Mouse (Mus musculus) kidney, embryonic 15.5 days (tissue): Measurements from ENCODE around the gene B3gntl1. TPM values are rescaled to one million over a fixed set of nuclear protein-coding genes. Genes with fewer than 3 reads are reported as not detected.

Source experiments
- ATAC-seq: fragments of 200-750 bp; cut with Nextera tagmentation; replicated peaks from 2 replicates; pipeline ENCODE4 v1.8.0; 2017; ENCODE audit warnings: moderate TSS enrichment; ENCODE audit not compliant: low FRiP score
- H3K27ac ChIP-seq: fragments of 300-500 bp; sonication (generic); 2 replicates; pipeline ENCODE4 v1.5.1; 2015; ENCODE audit warnings: mild to moderate bottlenecking, inconsistent platforms
- H3K27me3 ChIP-seq: fragments of 300-500 bp; sonication (generic); 2 replicates; pipeline ENCODE4 v1.6.1; 2015; ENCODE audit warnings: inconsistent platforms
- H3K36me3 ChIP-seq: fragments of 300-500 bp; sonication (generic); 2 replicates; pipeline ENCODE4 v1.6.1; 2015; ENCODE audit warnings: inconsistent platforms
- H3K4me1 ChIP-seq: fragments of 300-500 bp; sonication (generic); 2 replicates; pipeline ENCODE4 v1.6.1; 2015; ENCODE audit warnings: inconsistent platforms
- H3K4me2 ChIP-seq: fragments of 300-500 bp; sonication (generic); 2 replicates; pipeline ENCODE4 v1.6.1; 2015; ENCODE audit warnings: moderate library complexity, mild to moderate bottlenecking, inconsistent platforms
- H3K4me3 ChIP-seq: fragments of 300-500 bp; sonication (generic); replicated peaks from 2 replicates; pipeline ENCODE4 v1.5.1; 2015; ENCODE audit warnings: mild to moderate bottlenecking, inconsistent platforms
- H3K9ac ChIP-seq: fragments of 300-500 bp; sonication (generic); 2 replicates; pipeline ENCODE4 v1.6.1; 2015; ENCODE audit warnings: mild to moderate bottlenecking, inconsistent platforms
- H3K9me3 ChIP-seq: fragments of 300-500 bp; sonication (generic); replicated peaks from 2 replicates; pipeline ENCODE4 v1.6.1; 2016; ENCODE audit warnings: inconsistent platforms
- polyA plus RNA-seq: library from polyadenylated mRNA; unstranded; fragments of >200 nt; fragmentation: Nextera tagmentation; extraction: Ambion mirVana; gene quantifications from 2 replicates; pipeline ENCODE4 v1.2.1, GENCODE M21; 2015

Gene B3gntl1
- polyA plus RNA-seq, 1 experiment from 2014 or later: 8.0 TPM

DNA sequence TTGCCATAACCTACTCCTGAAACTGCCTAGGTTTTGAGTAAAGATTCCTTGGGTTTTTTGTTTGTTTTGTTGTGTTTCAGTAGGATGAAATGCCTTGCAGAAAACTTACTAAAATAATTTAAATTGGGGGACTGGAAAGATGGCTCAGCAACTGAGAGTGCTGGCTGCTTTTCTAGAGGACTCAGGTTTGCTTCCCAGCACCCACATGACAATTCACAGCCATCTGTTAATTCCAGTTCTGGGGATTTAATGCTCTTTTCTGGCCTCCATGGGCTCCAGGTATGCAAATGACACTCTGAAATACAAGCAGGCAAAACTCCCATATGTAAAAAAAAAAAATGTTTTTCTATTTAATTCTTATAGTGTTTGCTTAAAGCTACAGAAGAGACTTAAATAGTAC lies 91.1 kb downstream of the B3gntl1 start:
- H3K9ac ChIP-seq: no peak overlapping the region
- no peaks in the 10 kb centered on the region for H3K4me1 ChIP-seq
- H3K27ac ChIP-seq: no peak overlapping the region
- H3K9me3 ChIP-seq: no peaks in the 10 kb centered on the region
- peaks cover 16% of the 10 kb centered on the region for H3K36me3 ChIP-seq
- no peaks in the 10 kb centered on the region for H3K27me3 ChIP-seq
- H3K4me2 ChIP-seq: no peak overlapping the region
- no peak for ATAC-seq
- H3K4me3 ChIP-seq: no peak overlapping the region

Other genes starting within 250 kb of the B3gntl1 start
- 2.6 and 2.7 TPM in 2 replicates for gene Fn3k, start 238.2 kb downstream of the B3gntl1 start, polyA plus RNA-seq
- 33.9 and 37.4 TPM in 2 replicates for gene Tbcd, start 221.2 kb downstream of the B3gntl1 start, polyA plus RNA-seq
- 0.67 and 0.77 TPM in 2 replicates for gene Zfp750, start 153.8 kb downstream of the B3gntl1 start, polyA plus RNA-seq
- 23.3 and 24.2 TPM in 2 replicates for gene Metrnl, start 28.4 kb upstream of the B3gntl1 start, polyA plus RNA-seq
- gene Ptchd3, start 157.1 kb upstream of the B3gntl1 start, polyA plus RNA-seq: 0.08 and 0.12 TPM in 2 replicates